Mouse (Mus musculus): ENCODE results near the gene Rcc2. TPM values are rescaled to one million over a fixed set of nuclear protein-coding genes. Genes with fewer than 3 reads are reported as not detected.

Gene Rcc2
- polyA plus RNA-seq (2015; fragmentation: Nextera tagmentation; extraction: Ambion mirVana): 25.6 and 35.6 TPM in 2 replicates

DNA sequence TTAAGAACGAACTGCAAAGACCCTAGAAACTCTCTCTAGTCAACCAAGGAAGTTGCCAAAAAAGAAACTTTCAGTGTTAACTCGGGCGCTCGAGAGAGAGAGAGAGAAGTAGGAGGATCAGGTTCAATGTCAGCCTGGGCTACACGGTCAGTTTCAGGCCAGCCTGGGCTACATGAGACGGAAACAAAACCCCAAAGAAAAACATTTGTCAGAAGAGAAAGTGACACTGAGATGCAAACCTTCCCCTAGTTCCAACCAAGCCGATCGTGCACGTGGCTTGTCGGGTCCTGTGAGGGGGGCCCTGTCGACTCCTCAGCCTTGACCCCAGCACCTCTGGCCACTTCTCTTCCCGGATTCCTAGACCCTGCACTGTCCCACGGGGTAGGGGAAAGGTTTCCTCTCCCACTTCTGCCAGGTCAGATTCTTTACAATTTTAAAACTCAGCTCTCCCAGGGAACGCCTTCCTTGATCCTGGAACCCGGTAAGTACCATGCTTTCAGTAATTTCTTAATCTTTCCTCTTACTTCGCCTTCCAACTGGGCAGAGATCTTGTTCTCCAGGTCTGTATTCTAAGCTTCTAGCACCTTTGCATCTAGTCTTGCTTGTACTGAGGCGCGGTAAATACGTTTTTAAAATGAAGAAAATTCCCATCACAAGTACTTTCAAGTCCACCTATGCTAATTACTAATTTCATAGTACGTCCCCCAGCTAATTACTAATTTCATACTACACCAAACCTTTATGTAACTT is at the start of gene Rcc2:
Rcc2 (plus strand) TSS at position 273 of the 750 bp plus-strand sequence.
- H3K4me2 ChIP-seq (ENCODE audit: low read length): peak within 1 kb of the TSS; percentile 93
- H3K27ac ChIP-seq: peak within 1 kb of the TSS; percentile 94
- no peaks in the 10 kb centered on the region for H3K36me3 ChIP-seq (ENCODE audit: insufficient read depth, low read length)
- H3K9me3 ChIP-seq (replicated peaks; ENCODE audit: low read length): no peaks in the 10 kb centered on the region
- H3K4me3 ChIP-seq (replicated peaks; ENCODE audit: low read depth, low read length): peak within 1 kb of the TSS; percentile 89
- TF ChIP-seq CTCF (IDR thresholded peaks at IDR 0.05; ENCODE audit: low read depth): no peak
- 6% methylated on average over 20 of the region's 20 CpGs for WGBS
- H3K4me1 ChIP-seq (replicated peaks; ENCODE audit: insufficient read depth, low read length): peaks cover 15% of the 10 kb centered on the region; the same call in 1 of the 2 replicates
- H3K9ac ChIP-seq (ENCODE audit: low read depth, low read length): peak within 1 kb of the TSS; percentile 93
- no peaks in the 10 kb centered on the region for H3K27me3 ChIP-seq (ENCODE audit: insufficient read depth, low read length)
- peak; percentile 38 for DNase-seq (ENCODE audit: low spot score)
- no peak for ATAC-seq (replicated peaks; ENCODE audit: low FRiP score, low read depth)

DNA sequence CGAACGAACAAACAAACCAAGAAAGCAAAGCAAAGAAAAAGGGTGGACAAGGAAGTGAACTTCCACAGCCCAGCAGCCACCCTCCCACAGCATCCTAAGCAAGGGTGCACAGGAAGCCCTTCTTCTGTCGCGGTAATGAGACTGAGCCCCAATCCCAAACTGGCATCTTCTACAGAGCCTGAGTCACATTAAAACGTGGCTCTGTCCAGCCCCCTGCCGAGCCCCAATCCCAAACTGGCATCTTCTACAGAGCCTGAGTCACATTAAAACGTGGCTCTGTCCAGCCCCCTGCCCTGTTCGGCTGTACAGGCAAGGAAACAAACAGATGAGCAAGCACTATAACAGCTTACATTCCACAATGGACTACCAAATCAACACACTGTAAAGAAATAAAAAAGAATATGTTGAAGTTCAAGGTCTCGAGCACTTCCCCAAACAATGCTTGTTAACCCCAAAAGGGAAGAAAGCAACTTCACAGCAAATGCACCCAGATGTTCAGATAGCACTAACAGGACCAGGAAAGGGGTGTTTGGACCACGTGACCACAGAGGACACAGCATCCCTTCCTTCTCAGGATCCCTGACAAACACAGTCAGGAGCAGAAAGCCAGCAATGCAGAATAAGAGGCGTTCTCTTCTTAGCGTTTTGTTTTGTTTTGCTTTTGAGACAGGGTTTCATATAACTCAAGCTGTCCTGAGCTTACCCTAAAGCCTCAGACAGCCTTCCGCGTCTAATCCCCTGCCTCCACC is 46.3 kb upstream of the Rcc2 start:
- 0 out of 2 replicates have a peak overlapping the region, but pooled peaks have one; percentile 5 for H3K27ac ChIP-seq
- no peak for TF ChIP-seq CTCF (IDR thresholded peaks at IDR 0.05; ENCODE audit: low read depth)
- no peaks in the 10 kb centered on the region for H3K27me3 ChIP-seq (ENCODE audit: insufficient read depth, low read length)
- DNase-seq (ENCODE audit: low spot score) (peak; percentile 36), ATAC-seq (replicated peaks; ENCODE audit: low FRiP score, low read depth) (no peak)
- no peak overlapping the region for H3K9ac ChIP-seq (ENCODE audit: low read depth, low read length)
- no peaks in the 10 kb centered on the region for H3K36me3 ChIP-seq (ENCODE audit: insufficient read depth, low read length)
- H3K4me3 ChIP-seq (replicated peaks; ENCODE audit: low read depth, low read length): no peak overlapping the region
- 30% methylated on average over 14 of the region's 14 CpGs for WGBS
- H3K9me3 ChIP-seq (replicated peaks; ENCODE audit: low read length): no peaks in the 10 kb centered on the region
- H3K4me1 ChIP-seq (replicated peaks; ENCODE audit: insufficient read depth, low read length): peaks cover 21% of the 10 kb centered on the region
- no peak overlapping the region for H3K4me2 ChIP-seq (ENCODE audit: low read length)

DNA sequence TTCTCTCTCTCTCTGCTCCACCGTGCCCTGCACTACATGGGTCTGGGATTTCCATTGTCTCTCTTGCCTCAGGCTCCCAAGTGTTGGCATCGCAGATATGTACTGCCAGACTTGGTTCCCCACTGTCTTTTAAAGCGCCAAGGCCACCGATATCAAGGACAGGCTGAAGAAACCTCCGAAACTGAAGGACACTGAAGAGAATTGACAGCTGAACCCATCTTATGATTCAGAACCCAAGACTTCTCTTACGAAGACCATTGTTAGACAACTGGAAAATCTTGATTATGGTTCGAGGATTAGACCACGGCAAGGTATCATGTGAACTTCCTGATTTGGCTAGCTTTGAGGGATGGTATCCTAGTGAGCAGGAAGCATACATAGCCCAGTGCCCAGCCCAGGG is 45.5 kb upstream of the Rcc2 start:
- no peak for ATAC-seq (replicated peaks; ENCODE audit: low FRiP score, low read depth)
- 78% methylated on average over 8 of the region's 8 CpGs for WGBS
- no peak for TF ChIP-seq CTCF (IDR thresholded peaks at IDR 0.05; ENCODE audit: low read depth)

DNA sequence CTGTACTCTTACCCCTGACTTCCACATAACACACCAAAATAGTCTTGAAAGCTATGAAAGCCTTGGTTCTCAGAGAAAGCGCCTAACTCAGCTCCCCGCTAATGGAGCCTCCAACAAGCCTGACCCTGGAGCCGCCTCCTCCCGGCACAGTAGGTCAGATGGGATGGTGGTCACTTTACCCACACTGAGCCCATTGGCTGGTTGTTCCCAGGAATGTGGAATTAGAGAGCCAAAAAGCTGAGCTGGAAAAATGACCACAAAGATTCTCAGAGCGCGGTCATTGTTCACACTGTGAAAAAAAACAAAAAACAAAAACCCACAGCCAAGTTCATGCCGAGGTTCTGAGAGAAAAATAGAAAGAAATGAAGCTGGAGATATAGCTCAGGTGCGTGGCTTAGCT is 43.8 kb upstream of the Rcc2 start:
- no peak overlapping the region for H3K4me3 ChIP-seq (replicated peaks; ENCODE audit: low read depth, low read length)
- no peak overlapping the region for H3K27ac ChIP-seq
- 69% methylated on average over 8 of the region's 8 CpGs for WGBS
- ATAC-seq (replicated peaks; ENCODE audit: low FRiP score, low read depth) (no peak), DNase-seq (ENCODE audit: low spot score) (no peak)
- H3K4me1 ChIP-seq (replicated peaks; ENCODE audit: insufficient read depth, low read length): peaks cover 21% of the 10 kb centered on the region
- no peak overlapping the region for H3K9ac ChIP-seq (ENCODE audit: low read depth, low read length)
- H3K36me3 ChIP-seq (ENCODE audit: insufficient read depth, low read length): no peaks in the 10 kb centered on the region
- no peak overlapping the region for H3K4me2 ChIP-seq (ENCODE audit: low read length)
- no peak for TF ChIP-seq CTCF (IDR thresholded peaks at IDR 0.05; ENCODE audit: low read depth)
- H3K9me3 ChIP-seq (replicated peaks; ENCODE audit: low read length): no peaks in the 10 kb centered on the region
- no peaks in the 10 kb centered on the region for H3K27me3 ChIP-seq (ENCODE audit: insufficient read depth, low read length)

More for the DNA sequence above, 45.5 kb upstream of the Rcc2 start:
- no peak overlapping the region for H3K9ac ChIP-seq (ENCODE audit: low read depth, low read length)
- no peak overlapping the region for H3K4me2 ChIP-seq (ENCODE audit: low read length)
- H3K36me3 ChIP-seq (ENCODE audit: insufficient read depth, low read length): no peaks in the 10 kb centered on the region
- H3K4me3 ChIP-seq (replicated peaks; ENCODE audit: low read depth, low read length): no peak overlapping the region
- H3K27me3 ChIP-seq (ENCODE audit: insufficient read depth, low read length): no peaks in the 10 kb centered on the region
- no peaks in the 10 kb centered on the region for H3K9me3 ChIP-seq (replicated peaks; ENCODE audit: low read length)
- H3K4me1 ChIP-seq (replicated peaks; ENCODE audit: insufficient read depth, low read length): peaks cover 21% of the 10 kb centered on the region
- no peak overlapping the region for H3K27ac ChIP-seq
- no peak for DNase-seq (ENCODE audit: low spot score)

DNA sequence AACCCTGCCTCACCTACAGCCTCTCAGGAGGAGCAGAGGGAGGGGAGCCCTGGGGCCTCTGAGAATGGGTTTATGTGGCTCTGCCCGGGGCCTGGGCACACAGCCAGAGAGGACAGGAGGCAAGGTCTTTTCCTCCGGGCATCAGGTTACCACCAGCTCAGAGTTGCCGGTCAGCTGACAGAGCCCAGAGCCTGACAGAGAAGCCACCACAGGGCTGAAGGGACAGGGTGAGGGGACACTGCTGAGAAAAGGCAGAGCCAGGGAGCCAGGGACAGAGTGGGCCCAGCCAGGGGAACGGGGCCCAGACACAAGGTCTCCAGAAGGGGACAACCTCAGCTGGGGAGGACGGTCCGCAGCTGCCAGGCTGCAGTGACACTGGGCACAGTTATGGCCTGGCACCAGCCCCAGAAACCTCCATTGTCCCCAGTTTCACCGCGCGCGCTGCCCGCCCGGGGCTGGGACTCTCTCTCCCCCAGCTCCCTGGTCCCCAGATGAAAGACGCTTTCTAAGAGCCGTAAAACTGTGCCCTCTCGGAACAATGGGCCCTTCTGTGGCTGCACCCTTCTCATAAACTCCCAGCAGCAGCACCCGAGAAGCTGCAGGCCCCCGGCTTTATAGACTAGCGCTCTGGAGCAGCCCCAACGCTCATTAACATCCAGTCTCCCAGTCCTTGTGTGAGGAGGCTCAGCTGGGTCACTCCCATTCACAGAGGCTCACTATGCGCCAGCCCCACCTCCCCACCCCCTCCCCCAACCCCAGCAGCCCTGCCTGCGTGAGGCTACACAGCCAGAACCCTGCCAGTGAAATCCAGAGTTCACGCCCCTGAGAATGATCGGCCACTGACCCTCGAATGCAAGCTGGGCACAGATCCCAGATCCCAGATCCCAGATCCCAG is 42.4 kb upstream of the Rcc2 start:
- DNase-seq (ENCODE audit: low spot score): peak; percentile 82
- Histone ChIP-seq H3K27ac (peak overlapping the region; percentile 91), H3K4me3 (replicated peaks; ENCODE audit: low read depth, low read length) (no peak overlapping the region), H3K36me3 (ENCODE audit: insufficient read depth, low read length) (no peaks in the 10 kb centered on the region), H3K9me3 (replicated peaks; ENCODE audit: low read length) (no peaks in the 10 kb centered on the region), H3K27me3 (ENCODE audit: insufficient read depth, low read length) (no peaks in the 10 kb centered on the region), H3K4me2 (ENCODE audit: low read length) (peak overlapping the region; percentile 40), H3K4me1 (replicated peaks; ENCODE audit: insufficient read depth, low read length) (peaks cover 28% of the 10 kb centered on the region), H3K9ac (ENCODE audit: low read depth, low read length) (peak overlapping the region; percentile 53)
- 12% methylated on average over 24 of the region's 24 CpGs for WGBS
- no peak for TF ChIP-seq CTCF (IDR thresholded peaks at IDR 0.05; ENCODE audit: low read depth)
- ATAC-seq (replicated peaks; ENCODE audit: low FRiP score, low read depth): peak; percentile 88

Data from kidney, postnatal 0 days (tissue).